Mouse (Mus musculus) heart, adult 2 months (tissue): ENCODE results near the gene Dnase2b.

Experiments
- CTCF ChIP-seq: fragments of 200-600 bp; IDR thresholded peaks from 2 replicates; pipeline ENCODE4 v1.8.1; 2022; ENCODE audit warnings: antibody characterized with exemption, mild to moderate bottlenecking, moderate library complexity
- POLR2A ChIP-seq: fragments of 200-500 bp; IDR thresholded peaks from 2 replicates; pipeline ENCODE4 v1.6.1; 2011; ENCODE audit warnings: mild to moderate bottlenecking, low read depth, low read length, control low read depth; ENCODE audit not compliant: insufficient read depth

GRCm38 (mm10) chr3:146611261-146611660 lies 4.1 kb downstream of the Dnase2b start:
- TF ChIP-seq CTCF (no peak), POLR2A (no peak)
